Mouse (Mus musculus) left cerebral cortex, postnatal 14 days (tissue): ENCODE measurements around the gene Spaca3. TPM values are rescaled to one million over a fixed set of nuclear protein-coding genes. Genes with fewer than 3 reads are reported as not detected.
A peak's percentile ranks its signal among the peaks of the same experiment; 100 is the strongest.

ENCODE experiments used
- DNase-seq, 2 experiments: peaks; one replicate each; pipeline ENCODE4 v3.0.0; 2021 to 2022; ENCODE audit warnings: low spot score in 2 of 2, mixed read lengths in 1 of 2
- intact Hi-C: fragments of 180-260 bp; cut with DNase I; formaldehyde crosslinking; loops from one replicate; pipeline ENCODE4 v1.15.1; 2025
- total RNA-seq, 2 experiments: library from RNA; stranded (reverse); gene quantifications; 2 replicates each; pipeline ENCODE4 v1.2.3; 2021

The Spaca3 gene
- total RNA-seq, 2 experiments from 2014 or later, result not detected

DNA sequence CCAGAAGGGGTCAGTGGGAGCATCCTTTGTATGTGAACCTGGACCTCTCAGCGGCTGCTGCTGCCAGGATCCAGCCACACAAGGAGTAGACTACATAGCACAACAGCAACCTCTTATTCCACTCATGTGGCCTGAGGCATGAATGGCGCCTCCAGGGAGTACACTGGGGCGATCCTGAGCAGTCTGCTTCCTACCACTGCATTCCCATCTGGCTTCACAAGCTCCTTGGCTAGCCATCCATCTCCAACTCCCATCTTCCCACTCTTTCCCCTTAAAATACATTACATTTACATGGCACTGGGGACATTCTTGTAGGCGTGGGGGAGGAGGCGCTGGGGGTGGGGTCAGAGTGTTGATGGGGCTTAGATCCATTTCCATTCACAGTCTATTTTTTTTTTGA, 54.6 kb downstream of the Spaca3 start:
- intact Hi-C loops, result no loop called here
- peak in 1 of 2 experiments; percentile 57 for DNase-seq

DNA sequence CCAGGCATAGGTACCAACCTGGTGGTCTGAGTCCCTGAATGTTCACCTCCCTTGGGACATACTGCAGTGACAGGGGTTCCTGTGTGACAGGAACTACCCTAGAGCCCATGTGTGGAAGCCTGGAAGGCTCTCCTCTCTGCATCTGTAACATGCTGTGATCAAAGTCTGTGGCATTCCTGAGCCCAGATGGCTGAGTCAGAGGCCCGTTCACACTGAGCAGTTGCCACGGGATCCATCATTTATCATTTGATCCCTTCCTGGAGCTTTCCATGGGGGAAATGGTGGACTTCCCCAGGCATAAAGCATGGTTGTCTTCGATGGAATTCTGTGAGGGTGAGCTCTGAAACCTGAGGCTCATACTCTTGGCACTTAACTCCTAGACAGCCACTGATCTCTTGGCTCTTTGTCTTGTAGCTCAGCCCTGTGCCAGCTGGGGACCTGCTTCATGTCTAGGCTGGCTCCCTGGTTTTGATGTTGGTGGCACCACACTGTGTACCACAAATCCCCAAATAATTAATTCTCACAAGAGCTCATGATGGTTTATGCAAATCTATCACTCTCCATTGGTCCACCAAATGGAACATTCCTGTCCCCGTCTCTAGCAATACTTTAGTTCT, 55.4 kb downstream of the Spaca3 start:
- intact Hi-C loops, result no loop called here
- DNase-seq, result no peak

Other genes starting within 250 kb of the Spaca3 start
- 1 to 10 TPM; 4.1 to 4.6 TPM for gene Myo1d, start 78.3 kb upstream of the Spaca3 start, total RNA-seq
- 1 to 10 TPM; 5.2 to 6.8 TPM for gene Tmem98, start 48.2 kb upstream of the Spaca3 start, total RNA-seq